Mouse (Mus musculus) heart, embryonic 16.5 days (tissue): ENCODE measurements around the gene Tmem270. TPM values are rescaled to one million over a fixed set of nuclear protein-coding genes. Genes with fewer than 3 reads are reported as not detected.

Experiments used
- ATAC-seq: fragments of 200-750 bp; cut with Nextera tagmentation; replicated peaks from 2 replicates; pipeline ENCODE4 v1.8.0; 2017; ENCODE audit warnings: moderate number of reproducible peaks; ENCODE audit not compliant: insufficient read depth, low FRiP score; ENCODE audit errors: extremely low read depth
- H3K27ac ChIP-seq: fragments of 300-500 bp; sonication (generic); 2 replicates; pipeline ENCODE4 v1.5.1; 2014; ENCODE audit warnings: mild to moderate bottlenecking, low read length, control low read depth, moderate library complexity
- H3K27me3 ChIP-seq: fragments of 300-500 bp; sonication (generic); 2 replicates; pipeline ENCODE4 v1.6.1; 2014; ENCODE audit warnings: low read length, mixed read lengths; ENCODE audit not compliant: control insufficient read depth, insufficient read depth
- H3K36me3 ChIP-seq: fragments of 300-500 bp; sonication (generic); 2 replicates; pipeline ENCODE4 v1.6.1; 2014; ENCODE audit not compliant: control insufficient read depth, insufficient read depth
- H3K4me1 ChIP-seq: fragments of 300-500 bp; sonication (generic); 2 replicates; pipeline ENCODE4 v1.6.1; 2014; ENCODE audit warnings: low read length, mixed read lengths; ENCODE audit not compliant: control insufficient read depth, insufficient read depth
- H3K4me2 ChIP-seq: fragments of 300-500 bp; sonication (generic); 2 replicates; pipeline ENCODE4 v1.6.1; 2014; ENCODE audit warnings: low read depth, mild to moderate bottlenecking, control low read depth, low read length
- H3K4me3 ChIP-seq: fragments of 300-500 bp; sonication (generic); 2 replicates; pipeline ENCODE4 v1.5.1; 2014; ENCODE audit warnings: mild to moderate bottlenecking, control low read depth, low read length
- H3K9ac ChIP-seq: fragments of 300-500 bp; sonication (generic); 2 replicates; pipeline ENCODE4 v1.6.1; 2014; ENCODE audit warnings: low read length, control low read depth
- H3K9me3 ChIP-seq: fragments of 300-500 bp; sonication (generic); replicated peaks from 2 replicates; pipeline ENCODE4 v1.6.1; 2016; ENCODE audit warnings: low read length; ENCODE audit not compliant: control insufficient read depth
- WGBS: fragments of 180-500 bp; shearing (Covaris S2); extraction: QIAGEN DNeasy Blood & Tissue Kit; methylation state at CpG from one replicate; pipeline ENCODE4 v1.1.7; 2014; 5-methylcytosine and 5-hydroxymethylcytosine counted together
- polyA plus RNA-seq: library from polyadenylated mRNA; unstranded; fragments of >200 nt; fragmentation: Nextera tagmentation; extraction: Ambion mirVana; gene quantifications from 2 replicates; pipeline ENCODE4 v1.2.1, GENCODE M21; 2015

Tmem270 gene
- polyA plus RNA-seq, 1 experiment from 2014 or later = not detected

- Histone ChIP-seq H3K9me3 (peaks cover 8% of the 10 kb centered on the region), H3K4me1 (peaks cover 3% of the 10 kb centered on the region; the same call in 1 of the 2 replicates), H3K27me3 (no peaks in the 10 kb centered on the region), H3K9ac (no peak overlapping the region), H3K4me2 (no peak overlapping the region), H3K4me3 (no peak overlapping the region), H3K36me3 (no peaks in the 10 kb centered on the region), H3K27ac (no peak overlapping the region)
- 58% methylated on average over 10 of the region's 10 CpGs for WGBS
- no peak for ATAC-seq
Observed at GRCm38 (mm10) chr5:134876801-134877200, 29.7 kb downstream of the Tmem270 start.

DNA sequence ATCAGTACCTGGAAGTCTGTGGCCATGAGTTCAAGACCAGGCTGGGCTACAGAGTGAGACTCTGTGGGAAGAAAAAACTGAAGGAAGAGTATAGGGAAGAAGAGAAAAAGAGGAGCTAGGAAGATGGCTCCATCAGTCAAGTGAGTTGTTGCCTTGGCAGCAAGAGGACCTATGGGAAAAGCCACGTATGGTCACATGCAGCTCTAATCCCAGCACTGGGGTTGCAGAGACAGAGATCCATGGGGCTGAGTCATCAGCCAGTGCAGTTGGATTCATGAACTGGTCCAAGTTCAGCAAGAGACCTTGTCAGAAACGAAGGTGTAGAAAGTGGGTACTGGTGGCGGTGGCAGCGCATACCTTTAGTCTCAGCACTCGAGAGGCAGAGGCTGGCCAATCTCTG, 31.3 kb downstream of the Tmem270 start:
- H3K36me3 ChIP-seq = no peaks in the 10 kb centered on the region
- WGBS = 88% methylated on average over 5 of the region's 5 CpGs
- H3K4me2 ChIP-seq = no peak overlapping the region
- H3K9ac ChIP-seq = no peak overlapping the region
- H3K27ac ChIP-seq = no peak overlapping the region
- no peaks in the 10 kb centered on the region for H3K27me3 ChIP-seq
- ATAC-seq = no peak
- H3K9me3 ChIP-seq = peaks cover under 1% of the 10 kb centered on the region; the same call in 1 of the 2 replicates
- peaks cover 3% of the 10 kb centered on the region; the same call in 1 of the 2 replicates for H3K4me1 ChIP-seq
- H3K4me3 ChIP-seq = no peak overlapping the region

GRCm38 (mm10) chr5:134873956-134874879, 32.3 kb downstream of the Tmem270 start:
- Histone ChIP-seq H3K4me2 (no peak overlapping the region), H3K27ac (0 out of 2 replicates have a peak overlapping the region, but pooled peaks have one; percentile 13), H3K4me3 (no peak overlapping the region), H3K9ac (no peak overlapping the region), H3K4me1 (peaks cover 3% of the 10 kb centered on the region; the same call in 1 of the 2 replicates), H3K9me3 (no peaks in the 10 kb centered on the region), H3K36me3 (no peaks in the 10 kb centered on the region), H3K27me3 (no peaks in the 10 kb centered on the region)
- 0 out of 2 replicates have a peak, but pooled peaks have one; percentile 34 for ATAC-seq
- WGBS = 57% methylated on average over 21 of the region's 21 CpGs

DNA sequence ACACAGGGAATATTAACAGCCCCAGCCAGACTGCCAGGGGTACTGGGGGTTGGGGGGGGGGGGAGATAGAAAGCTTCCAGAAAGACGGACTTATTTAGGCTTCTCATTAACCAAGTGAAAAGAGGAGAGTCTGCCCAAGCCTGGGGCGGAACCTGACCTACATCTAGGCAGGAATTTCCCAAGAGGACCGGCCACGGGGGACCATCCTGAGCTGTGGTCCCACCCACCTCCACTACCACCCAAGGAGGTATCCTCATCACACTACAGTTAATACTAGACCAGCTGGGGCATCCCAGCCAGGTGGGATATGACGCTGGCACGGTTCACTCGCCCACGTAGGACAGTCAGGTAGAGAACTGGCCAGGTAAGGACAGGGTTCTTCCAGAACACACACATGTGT, 33.5 kb downstream of the Tmem270 start:
- no peaks in the 10 kb centered on the region; the same call in 1 of the 2 replicates for H3K27me3 ChIP-seq
- ATAC-seq = no peak
- WGBS = 89% methylated on average over 8 of the region's 8 CpGs
- peaks cover 3% of the 10 kb centered on the region; the same call in 1 of the 2 replicates for H3K4me1 ChIP-seq
- H3K4me2 ChIP-seq = no peak overlapping the region
- no peaks in the 10 kb centered on the region for H3K9me3 ChIP-seq
- no peak overlapping the region for H3K27ac ChIP-seq
- H3K4me3 ChIP-seq = no peak overlapping the region
- no peak overlapping the region for H3K9ac ChIP-seq
- H3K36me3 ChIP-seq = no peaks in the 10 kb centered on the region

- Histone ChIP-seq H3K9ac (no peak overlapping the region), H3K4me1 (peaks cover 6% of the 10 kb centered on the region; the same call in 1 of the 2 replicates), H3K9me3 (no peaks in the 10 kb centered on the region), H3K4me2 (no peak overlapping the region), H3K36me3 (no peaks in the 10 kb centered on the region), H3K27ac (no peak overlapping the region), H3K4me3 (no peak overlapping the region), H3K27me3 (no peaks in the 10 kb centered on the region; the same call in 1 of the 2 replicates)
- ATAC-seq = no peak
- 68% methylated on average over 5 of the region's 5 CpGs for WGBS
Observed at GRCm38 (mm10) chr5:134872597-134872996, 33.9 kb downstream of the Tmem270 start.

GRCm38 (mm10) chr5:134868506-134868905, 38.0 kb downstream of the Tmem270 start:
- ATAC-seq = no peak
- Histone ChIP-seq H3K27ac (no peak overlapping the region), H3K4me3 (no peak overlapping the region), H3K9ac (no peak overlapping the region), H3K27me3 (peaks cover 2% of the 10 kb centered on the region; the same call in 1 of the 2 replicates), H3K36me3 (no peaks in the 10 kb centered on the region), H3K4me1 (peaks cover 15% of the 10 kb centered on the region), H3K9me3 (no peaks in the 10 kb centered on the region), H3K4me2 (no peak overlapping the region)
- WGBS = 67% methylated on average over 5 of the region's 5 CpGs

- ATAC-seq = 0 out of 2 replicates have a peak, but pooled peaks have one; percentile 19
Observed at GRCm38 (mm10) chr5:134867320-134868144, 39.0 kb downstream of the Tmem270 start.

DNA sequence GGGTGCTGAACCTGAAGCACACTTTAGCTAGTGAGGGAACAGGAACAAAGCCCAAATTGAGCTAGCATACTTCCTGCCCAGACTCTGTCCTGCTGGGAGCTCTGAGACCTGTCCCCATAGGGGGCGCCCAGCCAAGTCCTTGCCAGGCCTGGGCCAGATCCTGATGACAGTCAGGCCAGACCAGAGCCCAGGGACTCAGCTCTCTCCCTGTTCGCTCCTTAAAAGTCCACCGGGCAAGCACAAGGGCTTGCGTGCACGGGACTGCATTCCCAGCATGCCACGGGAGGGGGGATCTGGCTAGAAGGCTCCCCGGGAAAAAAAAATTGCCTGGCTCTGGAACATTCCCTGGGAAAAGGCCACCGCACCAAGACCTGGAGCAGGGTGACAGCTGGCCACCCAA, 41.4 kb downstream of the Tmem270 start:
- no peak overlapping the region for H3K4me2 ChIP-seq
- H3K27me3 ChIP-seq = peaks cover 2% of the 10 kb centered on the region; the same call in 1 of the 2 replicates
- 33% methylated on average over 8 of the region's 8 CpGs for WGBS
- H3K9ac ChIP-seq = 0 out of 2 replicates have a peak overlapping the region, but pooled peaks have one; percentile 10
- H3K4me3 ChIP-seq = no peak overlapping the region
- H3K36me3 ChIP-seq = no peaks in the 10 kb centered on the region
- H3K9me3 ChIP-seq = no peaks in the 10 kb centered on the region
- ATAC-seq = peak; percentile 80
- H3K27ac ChIP-seq = peak overlapping the region; percentile 15; the same call in 1 of the 2 replicates
- H3K4me1 ChIP-seq = peaks cover 15% of the 10 kb centered on the region

More at GRCm38 (mm10) chr5:134867320-134868144, 39.0 kb downstream of the Tmem270 start:
- Histone ChIP-seq H3K9ac (peak overlapping the region; percentile 13; the same call in 1 of the 2 replicates), H3K4me2 (peak overlapping the region; percentile 4; the same call in 1 of the 2 replicates), H3K27ac (0 out of 2 replicates have a peak overlapping the region, but pooled peaks have one; percentile 5), H3K27me3 (peaks cover 2% of the 10 kb centered on the region; the same call in 1 of the 2 replicates), H3K9me3 (no peaks in the 10 kb centered on the region), H3K4me1 (peaks cover 15% of the 10 kb centered on the region), H3K36me3 (no peaks in the 10 kb centered on the region), H3K4me3 (no peak overlapping the region)
- WGBS = 35% methylated on average over 18 of the region's 18 CpGs
